Mouse (Mus musculus) heart, postnatal 25 days (tissue): Measurements from ENCODE around the gene Sugct. TPM values are rescaled to one million over a fixed set of nuclear protein-coding genes. Genes with fewer than 3 reads are reported as not detected.

Experiments used
- DNase-seq: peaks from one replicate; pipeline ENCODE4 v3.0.0; 2022; ENCODE audit warnings: low spot score
- intact Hi-C: fragments of 180-260 bp; cut with DNase I; formaldehyde crosslinking; loops from one replicate; pipeline ENCODE4 v1.15.1; 2025
- total RNA-seq, 2 experiments: library from RNA; stranded (reverse); gene quantifications; 2 replicates each; pipeline ENCODE4 v1.2.3; 2021

The Sugct gene
- total RNA-seq, 2 experiments from 2014 or later, result 0.61 to 0.96 TPM

GRCm38 (mm10) chr13:17065552-17065951, 629.8 kb downstream of the Sugct start:
- intact Hi-C loops, result no loop called here

GRCm38 (mm10) chr13:17056650-17057049, 638.7 kb downstream of the Sugct start:
- intact Hi-C loops, result no loop called here
- no peak for DNase-seq

More at GRCm38 (mm10) chr13:17065552-17065951, 629.8 kb downstream of the Sugct start:
- no peak for DNase-seq

GRCm38 (mm10) chr13:17043426-17044224, 651.7 kb downstream of the Sugct start:
- DNase-seq, result no peak

GRCm38 (mm10) chr13:17042332-17042731, 653.0 kb downstream of the Sugct start:
- intact Hi-C loops, result no loop called here
- no peak for DNase-seq

More at GRCm38 (mm10) chr13:17043426-17044224, 651.7 kb downstream of the Sugct start:
- intact Hi-C loops, result no loop called here

GRCm38 (mm10) chr13:17039727-17040126, 655.6 kb downstream of the Sugct start:
- DNase-seq, result no peak
- intact Hi-C loops, result no loop called here

GRCm38 (mm10) chr13:17038341-17038740, 657.0 kb downstream of the Sugct start:
- no peak for DNase-seq

GRCm38 (mm10) chr13:17037899-17038298, 657.5 kb downstream of the Sugct start:
- DNase-seq, result no peak

More at GRCm38 (mm10) chr13:17038341-17038740, 657.0 kb downstream of the Sugct start:
- intact Hi-C loops, result no loop called here

GRCm38 (mm10) chr13:17030761-17031160, 664.6 kb downstream of the Sugct start:
- intact Hi-C loops, result no loop called here

More at GRCm38 (mm10) chr13:17037899-17038298, 657.5 kb downstream of the Sugct start:
- intact Hi-C loops, result no loop called here

GRCm38 (mm10) chr13:17028595-17028994, 666.8 kb downstream of the Sugct start:
- DNase-seq, result no peak
- intact Hi-C loops, result loop anchor here (5.0 kb wide), 3 partner anchors 251 to 1016 kb away; partner anchors contain the start of gene Inhba

More at GRCm38 (mm10) chr13:17030761-17031160, 664.6 kb downstream of the Sugct start:
- DNase-seq, result no peak

- no peak for DNase-seq
- intact Hi-C loops, result loop anchor here (5.0 kb wide), 3 partner anchors 251 to 1016 kb away; partner anchors contain the start of gene Inhba
Observed at GRCm38 (mm10) chr13:17027846-17028529, 667.4 kb downstream of the Sugct start.

GRCm38 (mm10) chr13:17027001-17027400, 668.4 kb downstream of the Sugct start:
- DNase-seq, result no peak
- intact Hi-C loops, result loop anchor here (5.0 kb wide), 3 partner anchors 250 to 1015 kb away; partner anchors contain the start of gene Inhba

GRCm38 (mm10) chr13:16996464-16996863, 698.9 kb downstream of the Sugct start:
- DNase-seq, result no peak
- intact Hi-C loops, result no loop called here

GRCm38 (mm10) chr13:16995321-16995720, 700.0 kb downstream of the Sugct start:
- intact Hi-C loops, result no loop called here
- DNase-seq, result no peak

GRCm38 (mm10) chr13:16977743-16978142, 717.6 kb downstream of the Sugct start:
- intact Hi-C loops, result no loop called here
- DNase-seq, result no peak

GRCm38 (mm10) chr13:16971277-16971676, 724.1 kb downstream of the Sugct start:
- intact Hi-C loops, result no loop called here
- DNase-seq, result no peak

GRCm38 (mm10) chr13:16968995-16969394, 726.4 kb downstream of the Sugct start:
- DNase-seq, result no peak
- intact Hi-C loops, result no loop called here

- DNase-seq, result no peak
- intact Hi-C loops, result no loop called here
Observed at GRCm38 (mm10) chr13:16964823-16965475, 730.4 kb downstream of the Sugct start.

- no peak for DNase-seq
- intact Hi-C loops, result no loop called here
Observed at GRCm38 (mm10) chr13:16952045-16952444, 743.3 kb downstream of the Sugct start.

- no peak for DNase-seq
- intact Hi-C loops, result no loop called here
Observed at GRCm38 (mm10) chr13:16939466-16939811, 755.9 kb downstream of the Sugct start.
